Mouse (Mus musculus): ENCODE measurements around the gene Sap18.
"Not testable (repeated sequence)": the region's sequence is repeated elsewhere in the genome, so short reads cannot be mapped to it uniquely, and the experiment has no call there.

Sap18 gene

DNA sequence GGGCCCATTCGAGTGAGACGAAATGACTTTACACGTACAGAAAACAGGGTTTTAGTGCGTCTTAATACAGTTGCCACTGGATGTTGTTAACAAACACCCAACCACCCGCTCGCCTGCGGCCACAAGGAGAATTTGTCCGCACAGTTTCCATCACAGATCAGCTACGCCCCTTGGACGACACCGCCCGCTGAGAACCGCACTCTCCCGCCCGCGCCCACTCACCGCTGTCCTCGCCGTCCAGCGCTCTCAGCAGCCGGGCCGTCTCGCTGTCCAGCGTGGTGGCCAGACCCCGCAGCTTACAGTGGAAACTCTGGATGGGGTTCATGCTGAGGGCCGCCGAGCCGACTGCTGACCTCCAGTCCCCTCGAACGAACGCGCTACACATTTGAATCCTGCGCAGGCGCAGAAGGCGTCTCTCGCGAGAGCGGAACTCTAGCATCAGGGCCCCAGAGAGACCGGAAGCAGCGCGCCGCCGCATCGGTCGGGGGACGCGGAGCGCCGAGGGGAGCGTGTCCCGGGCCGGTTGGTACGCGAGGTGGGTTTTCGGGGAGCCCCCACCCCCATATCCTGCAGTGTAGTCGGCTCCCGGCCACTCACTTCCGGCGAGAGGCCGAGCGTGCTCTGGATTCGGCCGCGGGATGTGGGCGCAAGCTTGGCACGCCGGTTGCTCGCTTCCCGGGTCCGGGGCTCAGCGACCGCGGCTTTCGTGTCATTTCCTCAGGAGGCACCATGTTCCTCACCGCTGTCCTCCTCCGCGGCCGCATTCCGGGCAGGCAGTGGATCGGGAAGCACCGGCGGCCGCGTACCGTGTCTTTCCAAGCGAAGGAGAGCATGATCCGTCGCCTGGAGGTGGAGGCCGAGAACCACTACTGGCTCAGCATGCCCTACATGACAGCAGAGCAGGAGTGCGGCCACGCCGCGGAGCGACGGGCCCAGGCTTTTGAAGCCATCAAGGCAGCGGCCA is 28.1 kb downstream of the Sap18 start, which contains the start of the genes Ska3 and Mrpl57:
Gene Ska3 (minus strand): TSS at position 398 of the 964 bp plus-strand sequence.
Gene Mrpl57 (plus strand): TSS at position 447 of the 964 bp plus-strand sequence.
- peak; percentile 85 for DNase-seq (ENCODE audit: low read depth, low spot score)

DNA sequence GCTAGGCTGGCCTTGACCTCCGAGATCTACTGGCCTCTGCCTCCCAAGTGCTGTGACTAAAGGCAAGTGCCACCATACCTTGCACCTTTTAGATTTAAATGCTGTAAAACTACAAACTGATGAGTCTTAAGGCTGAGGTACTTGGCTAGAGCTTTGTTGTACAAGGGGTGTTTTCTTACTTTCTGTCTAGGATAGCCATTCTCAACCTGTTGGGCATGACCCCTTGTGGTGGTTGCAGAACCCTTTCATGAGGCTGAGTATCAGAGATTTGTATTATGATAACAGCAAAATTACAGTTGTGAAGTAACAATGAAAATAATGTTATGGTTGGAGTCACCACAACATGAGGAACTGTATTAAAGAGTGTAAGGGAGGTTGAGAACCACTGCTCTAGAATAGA is 29.3 kb downstream of the Sap18 start:
- no peak for DNase-seq (ENCODE audit: low read depth, low spot score)

DNA sequence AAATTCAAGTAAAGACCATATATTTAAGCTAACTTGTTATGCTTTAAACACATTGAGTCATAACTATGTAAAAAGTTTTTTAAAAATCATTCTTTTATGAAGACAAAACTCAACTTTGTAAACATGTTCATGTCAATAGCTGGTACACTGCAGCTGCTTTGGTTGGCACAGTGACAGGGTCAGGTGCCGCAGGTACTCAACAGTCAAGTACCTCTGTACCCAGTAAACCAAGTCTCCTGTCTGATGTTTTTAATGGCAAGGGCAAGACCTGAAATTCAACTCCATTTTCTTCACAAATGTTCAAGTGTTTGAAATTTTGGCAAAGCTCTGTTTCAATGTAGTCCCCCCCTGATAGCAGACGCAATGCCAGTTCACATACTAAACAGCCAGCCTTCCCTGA is 35.5 kb downstream of the Sap18 start:
- no peak for DNase-seq (ENCODE audit: low read depth, low spot score)

DNA sequence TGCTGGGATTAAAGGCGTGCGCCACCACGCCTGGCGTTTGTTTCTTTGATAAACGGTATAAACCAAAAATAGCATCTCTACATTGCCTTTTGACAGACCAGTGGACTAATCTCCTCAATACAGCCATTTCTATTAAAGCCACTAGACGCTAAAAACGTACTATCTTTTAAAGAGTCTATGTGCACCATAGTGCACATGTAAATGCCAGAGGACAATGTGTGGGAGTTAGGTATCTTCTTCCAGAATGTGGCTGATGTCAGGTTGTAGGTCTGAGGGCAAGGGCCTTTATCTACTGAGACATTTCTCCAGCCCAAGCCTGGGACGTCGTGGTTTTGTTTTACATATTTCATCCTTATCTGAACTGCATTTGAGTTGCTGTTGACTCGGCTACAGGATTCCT is 37.2 kb downstream of the Sap18 start:
- DNase-seq (ENCODE audit: low read depth, low spot score) = no peak

DNA sequence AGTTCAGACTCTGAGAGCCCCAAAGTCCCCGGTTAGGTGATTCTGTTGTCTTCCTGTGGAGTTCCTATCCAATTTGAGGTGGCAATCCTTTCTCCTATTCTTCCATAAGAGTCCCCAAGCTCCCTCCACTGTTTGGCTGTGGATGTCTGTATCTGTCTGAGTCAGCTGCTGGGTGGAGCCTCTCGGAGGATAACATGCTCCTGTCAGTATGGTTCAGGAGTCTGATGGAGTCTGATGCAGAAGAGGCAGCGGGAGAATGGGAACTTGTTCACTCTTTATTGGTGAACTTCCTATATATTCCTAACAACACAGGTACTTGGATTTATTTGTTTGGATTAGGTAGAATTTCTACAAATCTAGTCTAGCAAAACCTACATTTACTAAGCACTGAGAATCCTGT is 46.6 kb downstream of the Sap18 start:
- no peak for DNase-seq (ENCODE audit: low read depth, low spot score)

DNA sequence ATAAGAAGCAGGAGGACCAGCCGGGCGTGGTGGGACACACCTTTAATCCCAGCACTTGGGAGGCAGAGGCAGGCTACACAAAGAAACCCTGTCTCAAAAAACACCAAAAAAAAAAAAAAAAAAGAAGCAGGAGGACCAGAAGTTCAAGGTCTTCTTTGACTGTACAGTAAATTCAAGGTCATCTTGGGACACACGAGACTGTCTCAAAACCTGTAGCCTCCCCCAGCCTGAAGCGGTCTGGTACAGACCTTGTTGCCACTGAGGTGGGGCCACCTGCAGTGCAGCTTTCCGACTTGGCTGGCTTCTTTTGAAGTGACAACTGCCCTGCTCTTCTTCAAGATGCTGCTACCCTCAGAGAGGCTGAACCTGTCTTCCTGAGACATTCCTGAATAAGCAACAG is 50.1 kb downstream of the Sap18 start:
- not testable (repeated sequence) for DNase-seq (ENCODE audit: low read depth, low spot score)

DNA sequence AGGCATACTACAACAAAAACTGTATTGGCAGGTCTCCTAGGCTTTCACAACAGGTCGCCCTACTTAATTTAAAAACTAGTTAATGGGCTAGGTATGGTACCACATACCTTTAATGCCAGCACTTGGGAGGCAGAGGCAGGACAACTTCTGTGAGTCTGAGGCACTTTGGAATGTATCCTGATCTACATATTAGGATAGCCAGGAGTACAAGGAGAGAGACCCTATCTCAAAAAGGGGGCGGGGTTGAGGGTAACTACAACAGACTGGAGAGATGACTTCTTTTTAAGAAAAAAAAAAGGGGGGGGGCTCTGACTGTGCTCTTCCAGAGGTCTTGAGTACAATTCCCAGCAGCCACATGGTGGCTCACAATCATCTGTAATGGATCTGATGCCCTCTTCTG is 50.7 kb downstream of the Sap18 start:
- DNase-seq (ENCODE audit: low read depth, low spot score) = no peak

DNA sequence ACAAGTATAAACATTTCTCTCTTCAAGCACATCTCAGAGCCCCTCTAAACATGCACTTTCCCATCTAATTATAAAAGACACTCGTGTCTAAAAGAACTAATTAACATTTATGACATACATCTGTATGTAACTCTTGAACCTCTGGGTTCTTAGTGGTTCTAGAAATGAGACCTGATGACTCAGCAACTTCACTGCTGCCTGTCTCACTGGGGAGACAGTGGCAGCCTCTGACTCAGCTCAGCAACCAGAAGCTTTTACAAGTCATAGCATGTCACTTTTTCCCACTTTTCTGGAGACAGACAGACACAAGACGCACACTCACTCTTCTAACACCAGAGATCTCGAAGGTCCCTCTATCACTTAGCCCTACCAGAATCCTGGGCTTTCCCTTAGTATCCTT is 52.4 kb downstream of the Sap18 start:
- DNase-seq (ENCODE audit: low read depth, low spot score) = no peak

DNA sequence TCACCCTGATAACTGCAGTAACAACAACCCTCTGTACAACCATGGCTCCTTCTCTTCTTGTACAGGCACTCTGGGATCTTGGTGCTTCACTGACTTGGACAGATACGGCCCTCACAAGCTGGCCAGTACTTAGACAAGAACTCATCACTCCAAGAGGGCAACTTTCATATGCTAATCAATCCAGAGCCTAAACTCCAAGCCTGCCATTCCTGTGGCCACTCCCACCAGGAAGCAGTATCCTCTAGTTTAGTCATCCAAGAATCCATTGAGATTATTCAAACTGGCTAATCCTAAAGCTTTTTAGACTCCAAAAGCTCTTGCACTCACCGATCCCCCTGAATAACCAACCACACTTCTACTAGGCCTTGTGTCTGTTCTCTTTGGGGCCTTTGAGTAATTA is 55.0 kb downstream of the Sap18 start:
- no peak for DNase-seq (ENCODE audit: low read depth, low spot score)

DNA sequence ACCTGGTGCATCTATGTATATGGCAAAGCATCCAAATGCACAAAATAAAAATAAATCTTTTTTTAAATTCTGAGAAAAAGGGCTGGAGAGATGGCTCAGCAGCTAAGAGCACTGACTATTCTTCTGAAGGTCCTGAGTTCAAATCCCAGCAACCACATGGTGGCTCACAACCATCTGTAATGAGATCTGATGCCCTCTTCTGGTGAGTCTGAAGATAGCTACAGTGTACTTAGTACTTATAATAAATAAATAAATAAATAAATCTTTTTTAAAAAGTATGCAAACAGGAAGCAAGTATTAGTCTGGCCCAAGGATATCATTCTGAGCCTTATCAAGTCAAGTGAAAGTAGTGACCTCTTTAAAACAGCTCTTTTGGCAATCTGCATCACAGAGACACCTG is 58.1 kb downstream of the Sap18 start:
- not testable (repeated sequence) for DNase-seq (ENCODE audit: low read depth, low spot score)
